Mouse (Mus musculus) granulocyte monocyte progenitor cell, adult 5-6 weeks (primary cell): Measurements from ENCODE around the gene Slc9a6. TPM values are rescaled to one million over a fixed set of nuclear protein-coding genes. Genes with fewer than 3 reads are reported as not detected.

Experiments used
- total RNA-seq, 2 experiments: library from RNA; stranded (forward) in 1 of 2; stranded (reverse) in 1 of 2; fragments of 200-712, 200-1000 nt in 1 of 2; fragments of >200 nt in 1 of 2; fragmentation: Nextera tagmentation in 1 of 2; gene quantifications; 2 replicates each; pipeline ENCODE4 v1.2.3; 2014 to 2017

Gene Slc9a6
- total RNA-seq, 2 experiments from 2014 or later, result 3.4 to 11.4 TPM

Other genes starting within 250 kb of the Slc9a6 start
- gene Smim10l2a, start 235.2 kb upstream of the Slc9a6 start, total RNA-seq (2014; fragmentation: Nextera tagmentation), result 1.2 TPM in 2 replicates
- 0.46 and 0.82 TPM in 2 replicates for gene Smim10l2a, start 235.2 kb upstream of the Slc9a6 start, total RNA-seq (2017)
- gene Gm2174, start 161.8 kb upstream of the Slc9a6 start, total RNA-seq (2014; fragmentation: Nextera tagmentation), result 1.9 TPM in 1 of 2 replicates, not detected in the other
- gene Gm2174, start 161.8 kb upstream of the Slc9a6 start, total RNA-seq (2017), result 30.0 and 112 TPM in 2 replicates
- gene Ints6l, start 154.9 kb upstream of the Slc9a6 start, total RNA-seq (2014; fragmentation: Nextera tagmentation), result 39.9 and 96.1 TPM in 2 replicates
- 48.0 and 62.4 TPM in 2 replicates for gene Ints6l, start 154.9 kb upstream of the Slc9a6 start, total RNA-seq (2017)
- not detected in 2 replicates for gene Gm10477, start 85.0 kb upstream of the Slc9a6 start, total RNA-seq (2014; fragmentation: Nextera tagmentation)
- not detected in 2 replicates for gene Gm10477, start 85.0 kb upstream of the Slc9a6 start, total RNA-seq (2017)
- gene Gm648, start 60.2 kb upstream of the Slc9a6 start, total RNA-seq (2014; fragmentation: Nextera tagmentation), result not detected in 2 replicates
- not detected in 2 replicates for gene Gm648, start 60.2 kb upstream of the Slc9a6 start, total RNA-seq (2017)
- 22.8 and 27.3 TPM in 2 replicates for gene Mmgt1, start 11.7 kb upstream of the Slc9a6 start, total RNA-seq (2014; fragmentation: Nextera tagmentation)
- 23.0 and 28.5 TPM in 2 replicates for gene Mmgt1, start 11.7 kb upstream of the Slc9a6 start, total RNA-seq (2017)
- gene Fhl1, start 122.0 kb downstream of the Slc9a6 start, total RNA-seq (2014; fragmentation: Nextera tagmentation), result not detected in 2 replicates
- not detected in 2 replicates for gene Fhl1, start 122.0 kb downstream of the Slc9a6 start, total RNA-seq (2017)
- 6.4 and 7.1 TPM in 2 replicates for gene Map7d3, start 212.6 kb downstream of the Slc9a6 start, total RNA-seq (2014; fragmentation: Nextera tagmentation)
- gene Map7d3, start 212.6 kb downstream of the Slc9a6 start, total RNA-seq (2017), result 4.9 and 8.6 TPM in 2 replicates